Mouse (Mus musculus): ENCODE results near the gene Bad. TPM values are rescaled to one million over a fixed set of nuclear protein-coding genes. Genes with fewer than 3 reads are reported as not detected.

The Bad gene
- total and polyA plus RNA-seq, 2 experiments from 2014 or later, result 56.5 to 95.3 TPM

- H3K36me3 ChIP-seq (ENCODE audit: insufficient read depth), result peaks cover 16% of the 10 kb centered on the region
- H3K4me2 ChIP-seq (ENCODE audit: low read depth), result peak overlapping the region; percentile 77; the same call in 1 of the 2 replicates
- no peaks in the 10 kb centered on the region for H3K9me3 ChIP-seq (ENCODE audit: low read length)
- H3K27ac ChIP-seq (ENCODE audit: low read depth, low read length), result peak overlapping the region; percentile 21; the same call in 1 of the 2 replicates
- WGBS, result 69% methylated on average over 13 of the region's 13 CpGs
- no peak overlapping the region for H3K4me3 ChIP-seq (ENCODE audit: low read depth, low read length)
- no peaks in the 10 kb centered on the region for H3K27me3 ChIP-seq (ENCODE audit: insufficient read depth, low read length)
- peaks cover 9% of the 10 kb centered on the region for H3K4me1 ChIP-seq (ENCODE audit: insufficient read depth)
- DNase-seq, result peak; percentile 18
- H3K9ac ChIP-seq, result 0 out of 2 replicates have a peak overlapping the region, but pooled peaks have one; percentile 28
- ATAC-seq, result no peak
- TF ChIP-seq CTCF (IDR thresholded peaks at IDR 0.05; ENCODE audit: low read depth), result no peak
Observed at GRCm38 (mm10) chr19:6977759-6978638, 36.3 kb downstream of the Bad start.

DNA sequence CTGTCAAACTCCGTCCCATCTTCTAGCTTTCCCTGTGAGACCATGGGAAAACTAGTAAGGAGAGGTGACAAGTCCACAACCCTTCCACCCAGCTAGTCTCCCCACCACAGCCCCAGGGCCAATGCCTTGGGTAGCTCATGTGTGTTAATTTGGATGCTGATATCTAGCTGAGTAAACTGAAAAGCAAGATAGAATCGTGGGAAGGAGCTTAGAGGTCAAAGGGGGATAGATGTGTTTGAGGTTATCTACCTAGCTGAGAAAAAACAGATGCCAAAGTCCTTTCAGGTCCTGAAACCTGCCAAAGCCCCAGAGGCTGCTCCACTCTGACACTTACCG is 36.9 kb downstream of the Bad start:
- no peaks in the 10 kb centered on the region for H3K9me3 ChIP-seq (ENCODE audit: low read length)
- ATAC-seq, result no peak
- no peaks in the 10 kb centered on the region for H3K27me3 ChIP-seq (ENCODE audit: insufficient read depth, low read length)
- H3K4me3 ChIP-seq (ENCODE audit: low read depth, low read length), result no peak overlapping the region
- 37% methylated on average over 3 of the region's 3 CpGs for WGBS
- H3K4me1 ChIP-seq (ENCODE audit: insufficient read depth), result peaks cover 9% of the 10 kb centered on the region
- H3K4me2 ChIP-seq (ENCODE audit: low read depth), result peak overlapping the region; percentile 77
- 0 out of 2 replicates have a peak overlapping the region, but pooled peaks have one; percentile 74 for H3K9ac ChIP-seq
- DNase-seq, result no peak
- H3K27ac ChIP-seq (ENCODE audit: low read depth, low read length), result peak overlapping the region; percentile 87
- peaks cover 17% of the 10 kb centered on the region for H3K36me3 ChIP-seq (ENCODE audit: insufficient read depth)
- no peak for TF ChIP-seq CTCF (IDR thresholded peaks at IDR 0.05; ENCODE audit: low read depth)

DNA sequence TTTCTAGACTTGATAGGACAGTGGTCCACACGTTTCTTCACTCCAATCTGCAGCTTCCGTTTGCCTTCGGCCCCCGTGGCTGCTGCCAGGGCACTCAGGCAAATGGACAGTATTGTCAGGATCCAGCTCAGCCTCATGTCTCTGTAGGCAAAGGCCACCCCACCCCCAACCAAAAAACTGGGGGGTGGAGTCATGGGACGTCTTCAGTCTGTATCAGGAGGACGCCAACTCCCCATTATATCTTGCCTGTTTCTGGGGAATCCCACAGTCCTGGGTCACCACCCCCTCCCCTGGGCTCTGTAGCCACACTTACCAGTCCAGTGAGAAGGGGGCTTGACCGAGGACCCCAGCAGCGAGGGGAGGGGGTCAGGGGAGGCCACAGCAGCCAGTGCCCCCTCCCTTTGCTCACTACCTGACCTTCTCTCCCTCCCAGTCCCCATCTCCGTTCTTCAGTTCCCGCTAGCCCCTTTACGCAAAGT is 37.4 kb downstream of the Bad start:
- Histone ChIP-seq H3K27me3 (ENCODE audit: insufficient read depth, low read length) (no peaks in the 10 kb centered on the region), H3K4me3 (ENCODE audit: low read depth, low read length) (peak overlapping the region; percentile 55), H3K4me1 (ENCODE audit: insufficient read depth) (peaks cover 9% of the 10 kb centered on the region), H3K9ac (peak overlapping the region; percentile 74), H3K27ac (ENCODE audit: low read depth, low read length) (peak overlapping the region; percentile 87), H3K4me2 (ENCODE audit: low read depth) (peak overlapping the region; percentile 77), H3K36me3 (ENCODE audit: insufficient read depth) (peaks cover 22% of the 10 kb centered on the region), H3K9me3 (ENCODE audit: low read length) (no peaks in the 10 kb centered on the region)
- WGBS, result 8% methylated on average over 11 of the region's 11 CpGs
- DNase-seq, result peak; percentile 25
- no peak for ATAC-seq
- no peak for TF ChIP-seq CTCF (IDR thresholded peaks at IDR 0.05; ENCODE audit: low read depth)

DNA sequence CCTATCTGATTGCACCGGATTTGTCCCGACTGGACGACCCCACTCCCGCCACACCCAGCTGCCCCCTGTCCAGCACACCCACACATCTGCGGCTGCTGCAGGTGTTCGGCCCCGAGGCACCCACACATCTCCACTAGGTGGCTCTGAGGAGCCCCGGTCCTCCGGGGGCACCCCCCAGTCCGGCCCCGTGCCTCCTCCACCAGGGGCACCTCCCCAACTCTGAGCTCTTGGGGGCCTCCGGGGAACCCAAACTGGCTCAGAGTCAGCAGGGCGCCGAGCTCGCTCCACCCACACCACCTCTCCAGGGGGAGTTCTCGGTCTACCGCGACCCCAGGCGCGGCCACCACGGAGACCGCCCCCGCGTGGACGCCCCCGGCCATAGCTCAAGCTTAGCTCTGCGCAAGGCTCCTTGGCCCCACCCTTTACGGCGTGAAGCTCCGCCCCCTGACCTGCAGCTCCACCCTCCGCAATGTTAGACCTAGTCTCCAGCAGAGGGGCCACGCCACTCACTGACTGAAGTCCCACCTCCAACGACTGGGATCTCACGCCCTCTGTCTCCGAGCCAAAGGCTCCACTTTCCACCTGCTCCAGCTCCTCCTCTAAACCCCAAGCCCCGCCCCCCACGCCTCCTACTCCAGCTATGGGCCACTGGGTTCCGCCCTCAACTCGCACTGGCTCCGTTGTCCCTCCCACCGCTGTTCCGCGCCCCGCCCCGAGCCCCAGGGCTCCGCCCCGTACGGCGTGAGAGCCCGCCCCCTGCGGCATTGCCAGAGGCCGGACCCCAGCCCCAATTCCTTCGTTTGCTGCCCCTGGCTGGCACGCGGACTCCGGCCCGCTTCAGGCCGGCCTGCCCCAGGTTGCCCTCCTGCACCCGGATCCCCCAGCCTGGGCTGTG is 38.1 kb downstream of the Bad start:
- H3K27me3 ChIP-seq (ENCODE audit: insufficient read depth, low read length), result no peaks in the 10 kb centered on the region
- peak overlapping the region; percentile 74 for H3K9ac ChIP-seq
- peak; percentile 77 for TF ChIP-seq CTCF (IDR thresholded peaks at IDR 0.05; ENCODE audit: low read depth)
- peak overlapping the region; percentile 77 for H3K4me2 ChIP-seq (ENCODE audit: low read depth)
- WGBS, result 1% methylated on average over 56 of the region's 59 CpGs
- peaks cover 23% of the 10 kb centered on the region for H3K36me3 ChIP-seq (ENCODE audit: insufficient read depth)
- DNase-seq (peak; percentile 98), ATAC-seq (peak; percentile 84)
- peaks cover 9% of the 10 kb centered on the region for H3K4me1 ChIP-seq (ENCODE audit: insufficient read depth)
- peak overlapping the region; percentile 87 for H3K27ac ChIP-seq (ENCODE audit: low read depth, low read length)
- H3K4me3 ChIP-seq (ENCODE audit: low read depth, low read length), result peak overlapping the region; percentile 55
- no peaks in the 10 kb centered on the region for H3K9me3 ChIP-seq (ENCODE audit: low read length)

DNA sequence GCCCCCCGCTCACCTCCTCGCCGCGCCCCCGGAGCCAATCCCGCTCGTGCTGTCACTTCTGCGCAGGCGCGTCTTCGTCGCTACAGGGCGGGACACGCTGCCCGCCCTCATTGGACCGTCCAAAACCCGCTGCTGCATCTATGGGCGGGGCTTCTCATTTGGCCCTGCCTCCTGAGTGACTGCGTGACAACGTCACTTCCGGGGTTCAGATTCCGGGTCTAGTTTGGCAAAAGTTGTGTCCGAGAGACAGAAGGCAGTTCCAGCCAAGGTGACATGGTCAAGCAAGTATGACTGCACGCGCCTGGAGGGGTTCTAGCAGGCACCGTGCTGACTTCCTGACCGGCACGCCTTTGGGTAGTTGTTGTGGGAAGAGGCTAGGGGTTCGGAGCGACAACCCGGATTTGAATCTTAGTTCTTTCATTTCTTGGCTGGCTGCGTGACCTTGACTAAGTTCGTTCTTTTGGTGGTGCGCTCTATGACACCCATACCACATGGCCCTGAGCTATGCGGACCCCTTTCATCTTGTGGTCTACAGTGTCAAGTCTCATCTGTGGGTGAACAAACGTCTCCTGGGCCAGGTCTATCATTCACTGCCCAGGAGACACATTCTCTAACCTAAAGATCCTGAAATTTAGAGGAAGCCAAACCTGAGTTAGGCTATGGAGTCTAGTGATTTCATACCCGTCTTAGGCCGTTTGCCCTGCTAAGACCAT is 38.9 kb downstream of the Bad start, which contains the start of gene Fkbp2:
Fkbp2 (minus strand) TSS at position 121 of the 713 bp plus-strand sequence.
- ATAC-seq (peak; percentile 88), DNase-seq (peak; percentile 100)
- 2% methylated on average over 38 of the region's 38 CpGs for WGBS
- no peak for TF ChIP-seq CTCF (IDR thresholded peaks at IDR 0.05; ENCODE audit: low read depth)
- H3K4me3 ChIP-seq (ENCODE audit: low read depth, low read length), result peak within 1 kb of the TSS; percentile 55
- H3K9me3 ChIP-seq (ENCODE audit: low read length), result no peaks in the 10 kb centered on the region
- H3K9ac ChIP-seq, result peak within 1 kb of the TSS; percentile 74
- peaks cover 30% of the 10 kb centered on the region for H3K36me3 ChIP-seq (ENCODE audit: insufficient read depth)
- H3K4me1 ChIP-seq (ENCODE audit: insufficient read depth), result peaks cover 9% of the 10 kb centered on the region
- H3K27me3 ChIP-seq (ENCODE audit: insufficient read depth, low read length), result no peaks in the 10 kb centered on the region
- H3K4me2 ChIP-seq (ENCODE audit: low read depth), result peak within 1 kb of the TSS; percentile 77
- peak within 1 kb of the TSS; percentile 87 for H3K27ac ChIP-seq (ENCODE audit: low read depth, low read length)

DNA sequence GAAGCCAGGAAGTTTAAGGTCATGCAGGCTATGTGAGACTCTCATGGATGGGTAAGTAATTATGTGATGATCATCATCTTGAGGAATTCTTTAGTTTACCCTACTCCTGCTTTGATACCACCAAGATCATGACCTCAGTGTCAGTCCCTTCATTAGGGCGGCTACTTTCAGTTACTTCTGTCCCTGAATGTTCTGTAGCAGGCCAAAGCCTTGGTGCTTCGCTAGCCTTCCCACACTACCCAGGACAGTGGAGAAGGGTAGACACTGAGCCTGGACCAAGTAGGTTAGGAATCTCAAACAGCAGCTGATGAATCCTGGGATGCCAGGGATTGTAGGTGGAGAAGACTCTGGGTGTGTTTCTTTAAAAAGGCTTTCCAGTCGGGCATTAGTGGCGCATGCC is 39.8 kb downstream of the Bad start:
- 92% methylated on average over 4 of the region's 4 CpGs for WGBS
- Histone ChIP-seq H3K4me1 (ENCODE audit: insufficient read depth) (peaks cover 14% of the 10 kb centered on the region), H3K9me3 (ENCODE audit: low read length) (no peaks in the 10 kb centered on the region), H3K27me3 (ENCODE audit: insufficient read depth, low read length) (no peaks in the 10 kb centered on the region), H3K27ac (ENCODE audit: low read depth, low read length) (no peak overlapping the region), H3K9ac (no peak overlapping the region), H3K4me3 (ENCODE audit: low read depth, low read length) (no peak overlapping the region), H3K4me2 (ENCODE audit: low read depth) (no peak overlapping the region), H3K36me3 (ENCODE audit: insufficient read depth) (peaks cover 30% of the 10 kb centered on the region)
- ATAC-seq (no peak), DNase-seq (no peak)
- no peak for TF ChIP-seq CTCF (IDR thresholded peaks at IDR 0.05; ENCODE audit: low read depth)

All from forebrain, postnatal 0 days (tissue).